Mouse (Mus musculus): ENCODE measurements around the gene Ccnb1ip1. TPM values are rescaled to one million over a fixed set of nuclear protein-coding genes. Genes with fewer than 3 reads are reported as not detected.

Gene Ccnb1ip1
- polyA plus RNA-seq, 1 experiment from 2014 or later = not detected

DNA sequence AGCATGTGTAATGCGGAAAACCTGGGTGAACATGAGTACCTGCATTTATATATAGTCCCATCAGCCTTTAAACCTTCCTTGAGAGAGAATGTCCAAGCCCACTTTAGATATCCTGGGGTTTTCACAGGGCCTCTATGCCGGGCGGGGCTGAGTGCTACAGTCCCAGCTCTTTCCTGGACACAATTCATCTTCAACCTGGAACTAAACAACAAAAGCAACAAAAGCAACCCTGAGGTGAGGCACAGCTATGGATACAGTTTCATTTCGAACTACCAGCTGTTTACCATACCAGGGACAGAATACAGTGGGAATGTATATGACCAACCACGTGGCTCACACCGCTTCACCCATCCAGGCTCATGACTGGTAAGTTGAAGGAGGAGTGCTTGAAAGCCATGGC lies 5.1 kb downstream of the Ccnb1ip1 start:
- Histone ChIP-seq H3K9me3 (replicated peaks) (no peaks in the 10 kb centered on the region), H3K4me3 (no peak overlapping the region), H3K27ac (no peak overlapping the region), H3K4me1 (no peaks in the 10 kb centered on the region), H3K36me3 (no peaks in the 10 kb centered on the region), H3K27me3 (ENCODE audit: low read depth, poor library complexity, severe bottlenecking) (no peaks in the 10 kb centered on the region)
- no peak for DNase-seq (ENCODE audit: low spot score)
- 94% methylated on average over 6 of the region's 6 CpGs for WGBS

DNA sequence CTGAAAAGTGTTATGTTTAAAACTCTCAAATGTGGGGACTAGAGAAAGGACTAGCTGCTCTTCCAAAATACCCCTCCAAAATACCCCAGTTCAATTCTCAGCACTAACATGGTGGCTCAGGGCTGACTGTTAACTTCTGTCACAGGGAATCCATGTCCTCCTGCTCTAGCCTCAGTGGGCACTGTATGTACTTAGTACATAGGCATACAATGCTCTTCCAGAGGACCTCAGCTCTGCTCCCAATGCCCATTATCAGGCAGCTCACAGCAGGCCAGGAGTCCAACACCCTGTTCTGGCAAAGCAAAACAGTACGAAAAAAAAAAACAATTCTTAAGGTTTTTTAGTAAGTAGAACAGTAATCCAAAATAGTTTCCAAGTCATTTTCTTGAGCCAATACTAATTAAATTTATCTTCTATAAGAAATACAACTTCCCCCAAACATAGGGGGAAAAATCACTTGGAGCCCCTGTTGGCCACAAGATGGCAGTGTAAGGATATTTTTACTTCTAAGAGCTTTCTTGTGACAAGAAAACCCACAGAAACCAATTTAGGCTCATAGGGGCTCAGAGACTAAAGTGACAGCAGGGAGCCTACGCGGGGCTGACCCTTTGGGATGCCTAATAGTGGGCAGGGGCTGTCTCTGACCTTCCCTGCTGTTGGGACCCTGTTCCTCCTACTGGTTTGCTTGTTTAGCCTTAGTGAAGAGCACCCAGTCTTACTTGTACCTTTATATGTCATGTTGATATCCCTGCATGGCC lies 7.9 kb downstream of the Ccnb1ip1 start:
- no peaks in the 10 kb centered on the region for H3K9me3 ChIP-seq (replicated peaks)
- 7% methylated on average over 3 of the region's 3 CpGs for WGBS
- H3K36me3 ChIP-seq = no peaks in the 10 kb centered on the region
- no peaks in the 10 kb centered on the region for H3K27me3 ChIP-seq (ENCODE audit: low read depth, poor library complexity, severe bottlenecking)
- H3K4me3 ChIP-seq = no peak overlapping the region
- no peaks in the 10 kb centered on the region for H3K4me1 ChIP-seq
- no peak overlapping the region for H3K27ac ChIP-seq
- DNase-seq (ENCODE audit: low spot score) = peak; percentile 37

DNA sequence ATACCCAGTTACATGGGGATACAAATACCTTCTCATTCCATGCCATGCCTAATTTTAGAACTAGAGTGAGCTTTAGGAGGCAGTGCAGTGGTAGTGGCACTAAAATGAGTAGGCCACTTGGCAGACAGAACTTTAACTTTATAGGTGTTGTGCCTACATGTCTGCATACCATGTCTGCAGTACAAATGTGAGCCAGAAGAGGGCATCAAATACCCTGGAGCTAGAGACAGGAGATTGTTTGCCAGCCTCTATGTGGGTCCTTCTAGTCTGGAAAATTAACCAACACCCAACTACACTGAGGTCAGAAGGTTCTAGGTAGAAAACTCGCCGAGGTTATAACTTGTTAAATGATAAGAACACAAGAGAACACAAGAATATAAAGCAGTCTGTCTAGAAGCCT lies 9.0 kb downstream of the Ccnb1ip1 start:
- DNase-seq (ENCODE audit: low spot score) = peak; percentile 36
- no peaks in the 10 kb centered on the region for H3K9me3 ChIP-seq (replicated peaks)
- 70% methylated on average over 2 of the region's 2 CpGs for whole genome bisulfite sequencing

DNA sequence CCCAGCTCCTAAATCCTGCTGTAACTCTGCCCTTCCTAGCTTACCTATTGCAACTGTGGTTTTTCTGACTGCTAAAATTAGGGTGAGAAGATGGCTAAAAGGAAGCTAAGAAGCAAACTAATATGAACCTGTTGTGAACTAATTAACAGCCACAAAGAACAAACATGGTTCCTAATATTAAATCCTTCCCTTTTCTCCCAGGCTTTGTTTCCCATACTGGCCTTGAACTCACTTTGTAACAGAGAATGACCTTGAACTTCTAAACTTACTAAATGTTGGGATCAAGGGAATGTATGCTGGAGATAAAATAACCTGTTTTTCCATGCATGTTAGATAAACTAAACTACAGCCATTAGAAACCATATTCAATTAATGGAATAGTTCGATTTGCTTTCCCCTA lies 11.1 kb downstream of the Ccnb1ip1 start:
- Histone ChIP-seq H3K27ac (no peak overlapping the region), H3K4me3 (no peak overlapping the region), H3K9me3 (replicated peaks) (no peaks in the 10 kb centered on the region), H3K36me3 (no peaks in the 10 kb centered on the region), H3K27me3 (ENCODE audit: low read depth, poor library complexity, severe bottlenecking) (no peaks in the 10 kb centered on the region), H3K4me1 (no peaks in the 10 kb centered on the region)
- DNase-seq (ENCODE audit: low spot score) = no peak
- WGBS = 91% methylated on average over 1 of the region's 1 CpGs

More for the DNA sequence above, 9.0 kb downstream of the Ccnb1ip1 start:
- H3K4me3 ChIP-seq = no peak overlapping the region
- no peaks in the 10 kb centered on the region for H3K36me3 ChIP-seq
- H3K27ac ChIP-seq = no peak overlapping the region
- no peaks in the 10 kb centered on the region for H3K4me1 ChIP-seq
- no peaks in the 10 kb centered on the region for H3K27me3 ChIP-seq (ENCODE audit: low read depth, poor library complexity, severe bottlenecking)

DNA sequence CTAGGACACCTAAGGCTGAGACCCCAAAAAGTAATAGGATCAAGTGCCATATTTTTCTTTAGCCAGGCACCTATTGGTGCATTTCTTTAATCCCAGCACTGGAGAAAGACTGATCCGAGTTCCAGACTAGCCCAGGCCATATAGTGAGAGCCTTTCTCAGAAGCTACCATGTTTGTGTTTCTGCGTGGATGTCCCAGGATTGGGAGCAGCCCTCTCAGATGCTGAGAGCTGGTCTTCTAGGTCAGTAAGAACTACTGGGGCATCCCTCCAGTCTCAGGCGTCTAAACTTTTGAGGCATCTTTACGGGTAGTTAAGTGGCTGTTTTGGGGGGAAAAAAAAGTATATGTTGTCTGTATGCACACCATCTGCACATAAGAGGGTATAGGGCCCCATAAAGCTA lies 11.6 kb downstream of the Ccnb1ip1 start:
- DNase-seq (ENCODE audit: low spot score) = no peak
- Histone ChIP-seq H3K27ac (no peak overlapping the region), H3K36me3 (no peaks in the 10 kb centered on the region), H3K4me3 (no peak overlapping the region), H3K4me1 (no peaks in the 10 kb centered on the region), H3K27me3 (ENCODE audit: low read depth, poor library complexity, severe bottlenecking) (no peaks in the 10 kb centered on the region), H3K9me3 (replicated peaks) (no peaks in the 10 kb centered on the region)
- WGBS = 86% methylated on average over 4 of the region's 4 CpGs

DNA sequence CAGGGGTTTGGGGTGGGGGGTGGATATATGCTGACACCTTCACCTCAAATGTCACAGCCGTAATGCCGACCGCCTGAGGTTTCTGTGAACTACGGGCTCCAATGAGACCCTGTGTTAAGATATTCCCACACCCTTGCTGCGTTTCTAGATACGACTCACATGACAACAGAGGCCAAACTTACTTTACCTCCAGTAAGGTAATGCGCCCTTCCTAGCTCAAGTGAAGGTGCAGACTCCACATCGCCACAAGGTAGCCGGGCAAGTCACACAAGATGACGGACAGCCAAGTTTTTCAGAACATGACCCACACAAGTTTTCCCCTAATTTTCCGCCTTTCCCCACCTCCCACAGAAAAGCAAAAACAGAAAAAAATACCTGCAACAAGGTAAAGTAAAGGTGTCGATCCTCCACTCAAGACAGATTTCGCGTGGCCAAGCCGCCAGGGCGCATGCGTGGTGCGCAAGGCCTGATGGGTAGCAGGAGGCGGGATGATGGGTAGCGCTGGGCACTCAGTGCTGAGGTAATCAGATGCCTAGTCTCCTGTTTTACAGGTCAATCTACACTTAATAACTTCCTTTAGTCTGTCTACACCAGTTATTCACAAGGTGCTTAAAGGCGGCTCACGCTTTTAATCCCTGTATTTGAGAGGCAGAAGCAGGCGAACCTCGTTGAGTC lies 12.1 kb downstream of the Ccnb1ip1 start:
- DNase-seq (ENCODE audit: low spot score) = no peak
- Histone ChIP-seq H3K36me3 (no peaks in the 10 kb centered on the region), H3K27ac (no peak overlapping the region), H3K4me3 (no peak overlapping the region), H3K9me3 (replicated peaks) (no peaks in the 10 kb centered on the region), H3K27me3 (ENCODE audit: low read depth, poor library complexity, severe bottlenecking) (no peaks in the 10 kb centered on the region), H3K4me1 (no peaks in the 10 kb centered on the region)
- WGBS = 94% methylated on average over 24 of the region's 24 CpGs

DNA sequence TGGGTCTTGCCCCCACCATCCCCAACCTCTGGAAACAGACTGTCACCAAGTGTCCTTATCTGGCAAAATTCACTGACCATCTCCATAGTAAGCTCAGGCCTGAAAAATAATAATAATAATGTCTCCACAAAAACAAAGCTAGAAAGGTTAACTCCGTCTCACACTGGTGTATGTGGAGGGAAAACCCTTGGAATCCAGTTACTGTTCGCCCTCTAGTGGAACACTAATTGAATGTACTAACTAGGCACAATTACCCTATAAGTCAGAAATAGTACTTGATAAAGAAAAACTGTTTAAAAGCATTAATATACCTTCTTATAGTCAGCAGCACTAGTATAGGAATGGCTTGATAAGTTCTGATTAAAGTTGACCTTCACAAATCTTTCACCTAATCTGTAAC lies 19.4 kb downstream of the Ccnb1ip1 start:
- 17% methylated on average over 2 of the region's 2 CpGs for WGBS
- Histone ChIP-seq H3K4me1 (peaks cover 6% of the 10 kb centered on the region; the same call in 1 of the 2 replicates), H3K27me3 (ENCODE audit: low read depth, poor library complexity, severe bottlenecking) (no peaks in the 10 kb centered on the region), H3K4me3 (no peak overlapping the region), H3K36me3 (no peaks in the 10 kb centered on the region), H3K27ac (no peak overlapping the region), H3K9me3 (replicated peaks) (no peaks in the 10 kb centered on the region)
- DNase-seq (ENCODE audit: low spot score) = no peak

DNA sequence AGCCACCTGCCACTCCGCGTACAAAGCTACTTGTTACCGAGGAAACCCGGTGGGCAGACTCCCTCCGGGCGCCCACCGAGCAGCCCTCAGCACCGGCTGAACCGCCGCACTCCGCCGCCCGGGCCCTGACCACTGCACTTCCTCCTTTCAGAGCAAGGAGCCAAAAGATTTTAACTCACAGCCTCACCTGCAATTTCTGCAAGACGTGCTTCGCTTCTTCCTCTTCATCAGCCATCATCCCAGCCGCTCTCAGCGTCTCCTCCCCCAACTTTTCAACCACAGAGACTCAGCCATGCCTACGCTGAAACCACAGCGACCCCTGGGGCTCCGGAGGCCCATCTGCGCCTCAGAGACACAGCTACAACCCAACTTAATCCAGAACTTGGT lies 22.3 kb downstream of the Ccnb1ip1 start, which contains the start of gene Ttc5:
Gene Ttc5 (minus strand): TSS at position 269 of the 387 bp plus-strand sequence.
- WGBS = 1% methylated on average over 21 of the region's 21 CpGs
- Histone ChIP-seq H3K9me3 (replicated peaks) (no peaks in the 10 kb centered on the region), H3K4me3 (peak within 1 kb of the TSS; percentile 83), H3K27ac (peak within 1 kb of the TSS; percentile 91), H3K27me3 (ENCODE audit: low read depth, poor library complexity, severe bottlenecking) (no peaks in the 10 kb centered on the region), H3K4me1 (peaks cover 6% of the 10 kb centered on the region; the same call in 1 of the 2 replicates), H3K36me3 (peaks cover 22% of the 10 kb centered on the region)
- peak; percentile 98 for DNase-seq (ENCODE audit: low spot score)

DNA sequence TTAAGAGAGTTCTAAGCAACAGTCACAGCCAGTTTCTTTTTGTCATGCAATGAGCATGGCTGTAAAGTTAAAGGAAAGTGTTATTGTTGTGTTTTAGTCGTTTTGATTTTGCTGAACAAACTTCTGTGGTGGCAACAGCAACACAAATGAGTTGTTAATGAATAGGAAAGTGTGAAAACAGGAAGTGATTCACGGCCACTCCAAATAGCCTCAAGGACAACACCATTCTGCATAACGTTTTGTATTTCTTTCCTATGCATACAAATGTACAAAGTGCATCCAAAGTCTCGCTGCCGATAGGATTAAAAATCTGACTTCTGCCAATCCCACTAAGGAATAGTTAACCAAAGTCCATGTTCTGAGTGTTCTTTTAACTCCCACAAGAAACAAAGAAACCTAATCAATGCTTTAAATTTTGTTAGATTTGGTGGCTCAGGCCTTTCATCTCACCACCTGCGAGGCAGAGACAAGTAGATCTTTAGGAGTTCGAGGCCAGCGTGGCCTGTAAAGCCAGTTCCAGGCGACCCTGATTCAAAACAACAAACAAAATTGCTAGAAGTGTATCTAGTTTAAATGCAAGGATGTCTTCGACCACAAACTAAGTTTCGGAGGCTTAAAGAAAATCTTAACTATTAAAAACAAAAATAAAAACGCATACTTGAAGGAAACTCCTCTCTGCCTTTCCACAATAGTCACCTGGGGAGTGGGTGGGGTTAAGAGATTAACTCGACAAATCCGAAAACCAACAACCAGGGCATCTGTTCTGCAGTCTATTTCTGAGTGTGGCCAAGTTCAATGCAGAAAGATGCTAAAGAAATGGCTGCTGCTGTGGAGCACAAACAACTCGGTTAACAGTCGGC lies 22.9 kb downstream of the Ccnb1ip1 start:
- Histone ChIP-seq H3K4me1 (peaks cover 6% of the 10 kb centered on the region; the same call in 1 of the 2 replicates), H3K36me3 (peaks cover 27% of the 10 kb centered on the region), H3K27ac (peak overlapping the region; percentile 91), H3K27me3 (ENCODE audit: low read depth, poor library complexity, severe bottlenecking) (no peaks in the 10 kb centered on the region), H3K9me3 (replicated peaks) (no peaks in the 10 kb centered on the region), H3K4me3 (peak overlapping the region; percentile 83)
- no peak for DNase-seq (ENCODE audit: low spot score)
- 33% methylated on average over 16 of the region's 16 CpGs for WGBS

DNA sequence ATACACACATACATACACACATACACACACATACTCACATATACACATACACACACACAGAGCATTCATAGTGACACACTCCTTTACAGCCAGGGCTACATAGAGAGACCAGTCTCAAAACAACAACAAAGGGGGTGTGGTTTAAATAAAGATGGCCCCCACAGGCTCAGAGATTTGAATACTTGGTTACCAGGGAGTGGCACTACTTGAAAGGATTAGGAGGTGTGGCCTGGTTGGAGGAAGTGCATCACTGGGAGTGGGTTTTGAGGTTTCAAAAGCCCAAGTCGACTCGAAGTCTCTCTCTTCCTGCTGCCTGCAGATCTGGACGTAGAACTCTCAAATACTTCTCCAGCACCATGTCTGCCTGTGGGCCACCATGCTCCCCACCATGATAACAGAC lies 25.4 kb downstream of the Ccnb1ip1 start:
- no peaks in the 10 kb centered on the region for H3K9me3 ChIP-seq (replicated peaks)
- H3K4me3 ChIP-seq = no peak overlapping the region
- no peak overlapping the region for H3K27ac ChIP-seq
- H3K27me3 ChIP-seq (ENCODE audit: low read depth, poor library complexity, severe bottlenecking) = no peaks in the 10 kb centered on the region
- peaks cover 41% of the 10 kb centered on the region for H3K36me3 ChIP-seq
- no peak for DNase-seq (ENCODE audit: low spot score)
- WGBS = 90% methylated on average over 3 of the region's 3 CpGs
- H3K4me1 ChIP-seq = peaks cover 6% of the 10 kb centered on the region; the same call in 1 of the 2 replicates

DNA sequence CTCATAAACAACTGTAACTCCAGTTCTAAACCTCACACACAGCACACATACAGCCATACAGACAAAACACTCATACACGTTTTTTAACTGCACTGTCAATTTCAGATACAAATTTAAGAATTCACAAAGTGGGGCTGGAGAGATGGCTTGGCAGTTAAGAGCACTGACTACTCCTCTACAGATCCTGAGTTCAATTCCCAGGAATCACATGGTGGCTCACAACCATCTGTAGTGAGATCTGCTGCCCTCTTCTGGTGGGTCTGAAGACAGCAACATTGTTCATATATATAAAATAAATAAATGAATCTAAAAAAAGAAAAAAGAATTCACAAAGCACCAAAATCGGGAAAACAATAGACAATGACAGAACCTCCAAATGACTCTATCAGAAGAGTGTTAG lies 36.2 kb downstream of the Ccnb1ip1 start:
- Histone ChIP-seq H3K4me1 (no peaks in the 10 kb centered on the region), H3K4me3 (no peak overlapping the region), H3K27ac (no peak overlapping the region), H3K27me3 (ENCODE audit: low read depth, poor library complexity, severe bottlenecking) (no peaks in the 10 kb centered on the region), H3K9me3 (replicated peaks) (no peaks in the 10 kb centered on the region), H3K36me3 (peaks cover 95% of the 10 kb centered on the region)
- DNase-seq (ENCODE audit: low spot score) = no peak
- WGBS = 90% methylated on average over 2 of the region's 2 CpGs

DNA sequence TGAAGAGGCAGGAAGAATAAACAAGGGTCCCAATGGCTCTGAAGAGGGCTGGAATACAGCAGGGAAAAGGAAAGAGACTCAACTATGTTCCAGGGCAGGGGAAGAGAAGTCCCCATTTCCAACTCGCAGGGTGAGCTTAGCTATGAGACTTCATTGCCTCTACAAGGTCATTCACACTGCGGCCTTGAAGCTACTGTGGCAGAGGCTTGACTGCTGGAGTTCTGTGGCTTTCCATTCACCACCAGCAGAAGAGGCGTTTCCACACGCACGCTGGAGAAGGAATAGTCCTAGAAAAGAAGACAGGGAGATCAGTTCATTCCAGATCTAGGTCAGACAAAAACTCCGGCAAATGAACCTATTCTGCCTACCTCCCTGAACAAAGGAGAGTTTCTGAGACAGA lies 41.8 kb downstream of the Ccnb1ip1 start:
- H3K4me3 ChIP-seq = no peak overlapping the region
- H3K27me3 ChIP-seq (ENCODE audit: low read depth, poor library complexity, severe bottlenecking) = no peaks in the 10 kb centered on the region
- 97% methylated on average over 6 of the region's 6 CpGs for WGBS
- H3K36me3 ChIP-seq = peaks cover 71% of the 10 kb centered on the region
- H3K4me1 ChIP-seq = no peaks in the 10 kb centered on the region
- no peak for DNase-seq (ENCODE audit: low spot score)
- no peaks in the 10 kb centered on the region for H3K9me3 ChIP-seq (replicated peaks)
- no peak overlapping the region for H3K27ac ChIP-seq

Measured in limb, embryonic 10.5 days (tissue).